Mouse (Mus musculus) lung, embryonic 16.5 days (tissue): ENCODE results near the gene Zfand2a. TPM values are rescaled to one million over a fixed set of nuclear protein-coding genes. Genes with fewer than 3 reads are reported as not detected.

Source experiments
- ATAC-seq: fragments of 200-750 bp; cut with Nextera tagmentation; 2 replicates; pipeline ENCODE4 v1.8.0; 2017; ENCODE audit warnings: low read depth, mild to moderate bottlenecking, moderate library complexity
- H3K27ac ChIP-seq: fragments of 300-500 bp; sonication (generic); 2 replicates; pipeline ENCODE4 v1.5.1; 2014; ENCODE audit warnings: mild to moderate bottlenecking, control low read depth, low read length
- H3K27me3 ChIP-seq: fragments of 300-500 bp; sonication (generic); 2 replicates; pipeline ENCODE4 v1.6.1; 2014; ENCODE audit warnings: low read depth, low read length, mixed read lengths; ENCODE audit not compliant: control insufficient read depth, insufficient read depth
- H3K36me3 ChIP-seq: fragments of 300-500 bp; sonication (generic); 2 replicates; pipeline ENCODE4 v1.6.1; 2014; ENCODE audit warnings: low read length; ENCODE audit not compliant: control insufficient read depth, insufficient read depth
- H3K4me1 ChIP-seq: fragments of 300-500 bp; sonication (generic); replicated peaks from 2 replicates; pipeline ENCODE4 v1.6.1; 2014; ENCODE audit warnings: low read length, mixed read lengths; ENCODE audit not compliant: control insufficient read depth, insufficient read depth
- H3K4me2 ChIP-seq: fragments of 300-500 bp; sonication (generic); 2 replicates; pipeline ENCODE4 v1.6.1; 2014; ENCODE audit warnings: low read depth, low read length, control low read depth
- H3K4me3 ChIP-seq: fragments of 300-500 bp; sonication (generic); 2 replicates; pipeline ENCODE4 v1.5.1; 2014; ENCODE audit warnings: mild to moderate bottlenecking, low read length, control low read depth
- H3K9ac ChIP-seq: fragments of 300-500 bp; sonication (generic); 2 replicates; pipeline ENCODE4 v1.6.1; 2014; ENCODE audit warnings: low read length, control low read depth
- H3K9me3 ChIP-seq: fragments of 300-500 bp; sonication (generic); 2 replicates; pipeline ENCODE4 v1.6.1; 2016; ENCODE audit warnings: low read length; ENCODE audit not compliant: control insufficient read depth
- WGBS: fragments of 180-500 bp; shearing (Covaris S2); extraction: QIAGEN DNeasy Blood & Tissue Kit; methylation state at CpG from one replicate; pipeline ENCODE4 v1.1.7; 2014; 5-methylcytosine and 5-hydroxymethylcytosine counted together
- polyA plus RNA-seq: library from polyadenylated mRNA; unstranded; fragments of >200 nt; fragmentation: Nextera tagmentation; extraction: Ambion mirVana; gene quantifications from 2 replicates; pipeline ENCODE4 v1.2.1, GENCODE M21; 2015

The Zfand2a gene
- polyA plus RNA-seq, 1 experiment from 2014 or later = 10.7 TPM

- Histone ChIP-seq H3K36me3 (peaks cover 33% of the 10 kb centered on the region), H3K27me3 (no peaks in the 10 kb centered on the region), H3K4me2 (no peak overlapping the region), H3K27ac (no peak overlapping the region), H3K4me1 (peaks cover 8% of the 10 kb centered on the region), H3K4me3 (no peak overlapping the region), H3K9ac (no peak overlapping the region), H3K9me3 (no peaks in the 10 kb centered on the region)
- no peak for ATAC-seq
- WGBS = 80% methylated on average over 8 of the region's 10 CpGs
Measured at GRCm38 (mm10) chr5:139480406-139480805, 3.9 kb downstream of the Zfand2a start.

GRCm38 (mm10) chr5:139479088-139479487 is 5.3 kb downstream of the Zfand2a start:
- Histone ChIP-seq H3K4me1 (peaks cover 8% of the 10 kb centered on the region), H3K27ac (no peak overlapping the region), H3K9me3 (no peaks in the 10 kb centered on the region), H3K4me2 (no peak overlapping the region), H3K9ac (no peak overlapping the region), H3K4me3 (no peak overlapping the region), H3K36me3 (peaks cover 41% of the 10 kb centered on the region), H3K27me3 (no peaks in the 10 kb centered on the region)
- no peak for ATAC-seq
- WGBS = 91% methylated on average over 8 of the region's 8 CpGs

GRCm38 (mm10) chr5:139474741-139475140 is 9.6 kb downstream of the Zfand2a start:
- Histone ChIP-seq H3K27ac (no peak overlapping the region), H3K27me3 (no peaks in the 10 kb centered on the region), H3K36me3 (peaks cover 62% of the 10 kb centered on the region), H3K9ac (no peak overlapping the region), H3K4me3 (no peak overlapping the region), H3K4me1 (no peaks in the 10 kb centered on the region), H3K9me3 (no peaks in the 10 kb centered on the region), H3K4me2 (no peak overlapping the region)
- ATAC-seq = no peak
- WGBS = 85% methylated on average over 9 of the region's 9 CpGs

GRCm38 (mm10) chr5:139467998-139468397 is 16.4 kb downstream of the Zfand2a start:
- H3K9ac ChIP-seq = no peak overlapping the region
- no peaks in the 10 kb centered on the region for H3K27me3 ChIP-seq
- no peak overlapping the region for H3K4me2 ChIP-seq
- ATAC-seq = peak; percentile 60; the same call in 1 of the 2 replicates
- no peaks in the 10 kb centered on the region for H3K9me3 ChIP-seq
- H3K4me3 ChIP-seq = no peak overlapping the region
- no peaks in the 10 kb centered on the region for H3K4me1 ChIP-seq
- peaks cover 18% of the 10 kb centered on the region for H3K36me3 ChIP-seq
- WGBS = 42% methylated on average over 5 of the region's 5 CpGs
- H3K27ac ChIP-seq = no peak overlapping the region

GRCm38 (mm10) chr5:139466801-139467200 is 17.5 kb downstream of the Zfand2a start:
- Histone ChIP-seq H3K9me3 (no peaks in the 10 kb centered on the region), H3K4me2 (no peak overlapping the region), H3K9ac (no peak overlapping the region), H3K27ac (no peak overlapping the region), H3K36me3 (peaks cover 8% of the 10 kb centered on the region), H3K4me1 (no peaks in the 10 kb centered on the region), H3K4me3 (no peak overlapping the region), H3K27me3 (no peaks in the 10 kb centered on the region)
- no peak for ATAC-seq
- WGBS = 58% methylated on average over 4 of the region's 4 CpGs

GRCm38 (mm10) chr5:139466373-139466772 is 18.0 kb downstream of the Zfand2a start:
- H3K27ac ChIP-seq = no peak overlapping the region
- H3K9me3 ChIP-seq = no peaks in the 10 kb centered on the region
- H3K4me1 ChIP-seq = no peaks in the 10 kb centered on the region
- no peak for ATAC-seq
- no peak overlapping the region for H3K4me2 ChIP-seq
- no peak overlapping the region for H3K4me3 ChIP-seq
- WGBS = 53% methylated on average over 2 of the region's 2 CpGs
- no peaks in the 10 kb centered on the region for H3K27me3 ChIP-seq
- H3K36me3 ChIP-seq = peaks cover 8% of the 10 kb centered on the region
- H3K9ac ChIP-seq = no peak overlapping the region

GRCm38 (mm10) chr5:139464874-139465273 is 19.5 kb downstream of the Zfand2a start:
- ATAC-seq = no peak
- 49% methylated on average over 4 of the region's 4 CpGs for WGBS
- Histone ChIP-seq H3K4me3 (no peak overlapping the region), H3K4me1 (peaks cover 3% of the 10 kb centered on the region), H3K9ac (no peak overlapping the region), H3K36me3 (no peaks in the 10 kb centered on the region), H3K9me3 (no peaks in the 10 kb centered on the region), H3K27me3 (no peaks in the 10 kb centered on the region), H3K4me2 (no peak overlapping the region), H3K27ac (no peak overlapping the region)

GRCm38 (mm10) chr5:139460384-139461067 is 23.8 kb downstream of the Zfand2a start, which contains the start of gene 3110082I17Rik:
3110082I17Rik (minus strand) TSS chr5:139460527.
- peak; percentile 98 for ATAC-seq
- H3K27ac ChIP-seq = no peak within 1 kb of the TSS
- no peaks in the 10 kb centered on the region for H3K9me3 ChIP-seq
- H3K4me3 ChIP-seq = peak within 1 kb of the TSS; percentile 74
- peak within 1 kb of the TSS; percentile 70 for H3K9ac ChIP-seq
- no peaks in the 10 kb centered on the region; the same call in 1 of the 2 replicates for H3K36me3 ChIP-seq
- H3K4me2 ChIP-seq = peak within 1 kb of the TSS; percentile 92
- no peaks in the 10 kb centered on the region for H3K27me3 ChIP-seq
- 3% methylated on average over 40 of the region's 42 CpGs for WGBS
- H3K4me1 ChIP-seq = peaks cover 13% of the 10 kb centered on the region

- Histone ChIP-seq H3K27me3 (no peaks in the 10 kb centered on the region), H3K9me3 (no peaks in the 10 kb centered on the region), H3K4me2 (peak overlapping the region; percentile 92), H3K36me3 (no peaks in the 10 kb centered on the region; the same call in 1 of the 2 replicates), H3K4me1 (peaks cover 13% of the 10 kb centered on the region), H3K9ac (peak overlapping the region; percentile 70), H3K4me3 (peak overlapping the region; percentile 74), H3K27ac (no peak overlapping the region)
- ATAC-seq = peak; percentile 8; the same call in 1 of the 2 replicates
- whole genome bisulfite sequencing = 9% methylated on average over 10 of the region's 10 CpGs
Measured at GRCm38 (mm10) chr5:139459938-139460337, 24.4 kb downstream of the Zfand2a start.
